Mouse (Mus musculus): ENCODE measurements at regions not wholly inside any gene's neighbourhood (a gene's known extent, or its start where the extent isn't known, plus 50 kb on each side); places are given as distances from the start of the nearest gene placed in this dataset.

GRCm38 (mm10) chr13:111050097-111050496, 204.7 kb upstream of the Actbl2 start:
- Histone ChIP-seq H3K27ac (ENCODE audit: insufficient read depth, low read length) (no peak overlapping the region), H3K27me3 (ENCODE audit: control insufficient read depth, insufficient read depth, low read length) (no peaks in the 10 kb centered on the region), H3K4me3 (replicated peaks; ENCODE audit: insufficient read depth, low read depth, low read length) (no peak overlapping the region), H3K4me1 (ENCODE audit: control insufficient read depth, insufficient read depth, low read length) (no peaks in the 10 kb centered on the region)
- DNase-seq: no peak
- TF ChIP-seq CTCF (IDR thresholded peaks at IDR 0.05; ENCODE audit: borderline replicate concordance, insufficient read depth, low read depth, low read length) (no peak), POLR2A (IDR thresholded peaks at IDR 0.05; ENCODE audit: borderline replicate concordance, insufficient read depth, low read length) (no peak)
- WGBS: 47% methylated on average over 6 of the region's 6 CpGs

GRCm38 (mm10) chr13:111055817-111056216, 199.0 kb upstream of the Actbl2 start:
- H3K27ac ChIP-seq (ENCODE audit: insufficient read depth, low read length): no peak overlapping the region
- no peak overlapping the region for H3K4me3 ChIP-seq (replicated peaks; ENCODE audit: insufficient read depth, low read depth, low read length)
- no peaks in the 10 kb centered on the region for H3K4me1 ChIP-seq (ENCODE audit: control insufficient read depth, insufficient read depth, low read length)
- no peak for DNase-seq
- no peaks in the 10 kb centered on the region for H3K27me3 ChIP-seq (ENCODE audit: control insufficient read depth, insufficient read depth, low read length)
- TF ChIP-seq POLR2A (IDR thresholded peaks at IDR 0.05; ENCODE audit: borderline replicate concordance, insufficient read depth, low read length): no peak
- no peak for TF ChIP-seq CTCF (IDR thresholded peaks at IDR 0.05; ENCODE audit: borderline replicate concordance, insufficient read depth, low read depth, low read length)
- WGBS: 90% methylated on average over 2 of the region's 2 CpGs

GRCm38 (mm10) chr13:111087753-111088152, 167.1 kb upstream of the Actbl2 start:
- DNase-seq: no peak
- 82% methylated on average over 2 of the region's 2 CpGs for WGBS
- Histone ChIP-seq H3K27me3 (ENCODE audit: control insufficient read depth, insufficient read depth, low read length) (no peaks in the 10 kb centered on the region), H3K27ac (ENCODE audit: insufficient read depth, low read length) (no peak overlapping the region), H3K4me3 (replicated peaks; ENCODE audit: insufficient read depth, low read depth, low read length) (no peak overlapping the region), H3K4me1 (ENCODE audit: control insufficient read depth, insufficient read depth, low read length) (no peaks in the 10 kb centered on the region)
- no peak for TF ChIP-seq POLR2A (IDR thresholded peaks at IDR 0.05; ENCODE audit: borderline replicate concordance, insufficient read depth, low read length)
- no peak for TF ChIP-seq CTCF (IDR thresholded peaks at IDR 0.05; ENCODE audit: borderline replicate concordance, insufficient read depth, low read depth, low read length)

GRCm38 (mm10) chr13:111096071-111096470, 158.7 kb upstream of the Actbl2 start:
- Histone ChIP-seq H3K27me3 (ENCODE audit: control insufficient read depth, insufficient read depth, low read length) (no peaks in the 10 kb centered on the region), H3K4me1 (ENCODE audit: control insufficient read depth, insufficient read depth, low read length) (no peaks in the 10 kb centered on the region), H3K27ac (ENCODE audit: insufficient read depth, low read length) (no peak overlapping the region), H3K4me3 (replicated peaks; ENCODE audit: insufficient read depth, low read depth, low read length) (no peak overlapping the region)
- no peak for TF ChIP-seq CTCF (IDR thresholded peaks at IDR 0.05; ENCODE audit: borderline replicate concordance, insufficient read depth, low read depth, low read length)
- TF ChIP-seq POLR2A (IDR thresholded peaks at IDR 0.05; ENCODE audit: borderline replicate concordance, insufficient read depth, low read length): no peak
- 84% methylated on average over 5 of the region's 5 CpGs for WGBS
- DNase-seq: no peak

- 85% methylated on average over 4 of the region's 4 CpGs for WGBS
- Histone ChIP-seq H3K27ac (ENCODE audit: insufficient read depth, low read length) (no peak overlapping the region), H3K4me3 (replicated peaks; ENCODE audit: insufficient read depth, low read depth, low read length) (no peak overlapping the region), H3K27me3 (ENCODE audit: control insufficient read depth, insufficient read depth, low read length) (no peaks in the 10 kb centered on the region), H3K4me1 (ENCODE audit: control insufficient read depth, insufficient read depth, low read length) (no peaks in the 10 kb centered on the region)
- TF ChIP-seq POLR2A (IDR thresholded peaks at IDR 0.05; ENCODE audit: borderline replicate concordance, insufficient read depth, low read length): no peak
- no peak for TF ChIP-seq CTCF (IDR thresholded peaks at IDR 0.05; ENCODE audit: borderline replicate concordance, insufficient read depth, low read depth, low read length)
- DNase-seq: no peak
These were observed 157.5 kb upstream of the Actbl2 start for GRCm38 (mm10) chr13:111097336-111097735.

GRCm38 (mm10) chr13:111098738-111099137, 156.1 kb upstream of the Actbl2 start:
- Histone ChIP-seq H3K27me3 (ENCODE audit: control insufficient read depth, insufficient read depth, low read length) (no peaks in the 10 kb centered on the region), H3K4me3 (replicated peaks; ENCODE audit: insufficient read depth, low read depth, low read length) (no peak overlapping the region), H3K27ac (ENCODE audit: insufficient read depth, low read length) (no peak overlapping the region), H3K4me1 (ENCODE audit: control insufficient read depth, insufficient read depth, low read length) (no peaks in the 10 kb centered on the region)
- TF ChIP-seq POLR2A (IDR thresholded peaks at IDR 0.05; ENCODE audit: borderline replicate concordance, insufficient read depth, low read length): no peak
- TF ChIP-seq CTCF (IDR thresholded peaks at IDR 0.05; ENCODE audit: borderline replicate concordance, insufficient read depth, low read depth, low read length): no peak
- DNase-seq: no peak
- WGBS: 65% methylated on average over 2 of the region's 2 CpGs

GRCm38 (mm10) chr13:111099252-111099651, 155.6 kb upstream of the Actbl2 start:
- no peak overlapping the region for H3K27ac ChIP-seq (ENCODE audit: insufficient read depth, low read length)
- TF ChIP-seq POLR2A (IDR thresholded peaks at IDR 0.05; ENCODE audit: borderline replicate concordance, insufficient read depth, low read length) (no peak), CTCF (IDR thresholded peaks at IDR 0.05; ENCODE audit: borderline replicate concordance, insufficient read depth, low read depth, low read length) (no peak)
- WGBS: 56% methylated on average over 6 of the region's 6 CpGs
- H3K4me1 ChIP-seq (ENCODE audit: control insufficient read depth, insufficient read depth, low read length): no peaks in the 10 kb centered on the region
- H3K4me3 ChIP-seq (replicated peaks; ENCODE audit: insufficient read depth, low read depth, low read length): no peak overlapping the region
- DNase-seq: no peak
- no peaks in the 10 kb centered on the region for H3K27me3 ChIP-seq (ENCODE audit: control insufficient read depth, insufficient read depth, low read length)

- no peak for TF ChIP-seq POLR2A (IDR thresholded peaks at IDR 0.05; ENCODE audit: borderline replicate concordance, insufficient read depth, low read length)
- TF ChIP-seq CTCF (IDR thresholded peaks at IDR 0.05; ENCODE audit: borderline replicate concordance, insufficient read depth, low read depth, low read length): no peak
- DNase-seq: no peak
- Histone ChIP-seq H3K27ac (ENCODE audit: insufficient read depth, low read length) (no peak overlapping the region), H3K27me3 (ENCODE audit: control insufficient read depth, insufficient read depth, low read length) (no peaks in the 10 kb centered on the region), H3K4me1 (ENCODE audit: control insufficient read depth, insufficient read depth, low read length) (no peaks in the 10 kb centered on the region), H3K4me3 (replicated peaks; ENCODE audit: insufficient read depth, low read depth, low read length) (no peak overlapping the region)
- 88% methylated on average over 1 of the region's 1 CpGs for WGBS
These were observed 154.4 kb upstream of the Actbl2 start for GRCm38 (mm10) chr13:111100448-111100847.
